Mouse (Mus musculus) neural tube, embryonic 14.5 days (tissue): ENCODE data around the gene Kcnh8. TPM values are rescaled to one million over a fixed set of nuclear protein-coding genes. Genes with fewer than 3 reads are reported as not detected.

ENCODE experiments used
- ATAC-seq: fragments of 200-750 bp; cut with Nextera tagmentation; 2 replicates; pipeline ENCODE4 v1.8.0; 2017; ENCODE audit warnings: low read depth, mild to moderate bottlenecking, moderate TSS enrichment, moderate library complexity
- H3K27ac ChIP-seq: fragments of 300-500 bp; sonication (generic); 2 replicates; pipeline ENCODE4 v1.5.1; 2014; ENCODE audit warnings: low read depth, mild to moderate bottlenecking, control low read depth, low read length, moderate library complexity, mixed read lengths
- H3K27me3 ChIP-seq: fragments of 300-500 bp; sonication (generic); 2 replicates; pipeline ENCODE4 v1.6.1; 2014; ENCODE audit warnings: low read length; ENCODE audit not compliant: control insufficient read depth, insufficient read depth
- H3K36me3 ChIP-seq: fragments of 300-500 bp; sonication (generic); 2 replicates; pipeline ENCODE4 v1.6.1; 2014; ENCODE audit warnings: low read length, mixed read lengths; ENCODE audit not compliant: control insufficient read depth, insufficient read depth
- H3K4me1 ChIP-seq: fragments of 300-500 bp; sonication (generic); 2 replicates; pipeline ENCODE4 v1.6.1; 2014; ENCODE audit warnings: low read length; ENCODE audit not compliant: control insufficient read depth, insufficient read depth
- H3K4me2 ChIP-seq: fragments of 300-500 bp; sonication (generic); 2 replicates; pipeline ENCODE4 v1.6.1; 2014; ENCODE audit warnings: mild to moderate bottlenecking, low read depth, low read length, control low read depth
- H3K4me3 ChIP-seq: fragments of 300-500 bp; sonication (generic); 2 replicates; pipeline ENCODE4 v1.5.1; 2014; ENCODE audit warnings: low read depth, low read length, control low read depth, mixed read lengths
- H3K9ac ChIP-seq: fragments of 300-500 bp; sonication (generic); replicated peaks from 2 replicates; pipeline ENCODE4 v1.6.1; 2014; ENCODE audit warnings: low read depth, mild to moderate bottlenecking, control low read depth, low read length, mixed read lengths
- H3K9me3 ChIP-seq: fragments of 300-500 bp; sonication (generic); 2 replicates; pipeline ENCODE4 v1.6.1; 2016; ENCODE audit warnings: low read length; ENCODE audit not compliant: control insufficient read depth
- WGBS: fragments of 180-500 bp; shearing (Covaris S2); extraction: QIAGEN DNeasy Blood & Tissue Kit; methylation state at CpG from one replicate; pipeline ENCODE4 v1.1.7; 2014; 5-methylcytosine and 5-hydroxymethylcytosine counted together
- polyA plus RNA-seq: library from polyadenylated mRNA; unstranded; fragments of >200 nt; fragmentation: Nextera tagmentation; extraction: Ambion mirVana; gene quantifications from 2 replicates; pipeline ENCODE4 v1.2.1, GENCODE M21; 2014

Gene Kcnh8
- polyA plus RNA-seq, 1 experiment from 2014 or later = 5.5 TPM

DNA sequence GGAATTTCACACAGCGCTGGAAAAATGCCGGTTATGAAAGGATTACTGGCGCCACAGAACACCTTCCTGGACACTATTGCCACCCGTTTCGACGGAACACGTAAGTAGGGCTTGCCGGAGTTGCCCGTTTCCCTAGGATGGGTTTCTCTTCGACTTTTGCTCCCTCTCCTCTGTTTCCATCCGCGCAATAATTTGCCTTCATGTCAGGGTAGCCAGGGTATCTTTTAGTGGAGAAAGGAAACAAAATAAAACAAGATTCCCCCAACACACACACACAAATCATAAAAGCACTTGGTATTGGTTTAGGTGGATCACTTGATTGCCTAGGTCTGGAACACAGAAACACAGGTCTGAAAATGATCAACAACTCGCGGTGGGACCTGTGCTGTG lies 267 bp downstream of the Kcnh8 start:
- no peaks in the 10 kb centered on the region for H3K9me3 ChIP-seq
- H3K4me1 ChIP-seq = no peaks in the 10 kb centered on the region
- H3K36me3 ChIP-seq = no peaks in the 10 kb centered on the region
- WGBS = 2% methylated on average over 14 of the region's 14 CpGs
- H3K4me3 ChIP-seq = peak overlapping the region; percentile 66
- no peak for ATAC-seq
- peak overlapping the region; percentile 91 for H3K27ac ChIP-seq
- H3K27me3 ChIP-seq = no peaks in the 10 kb centered on the region
- peak overlapping the region; percentile 96 for H3K4me2 ChIP-seq
- peak overlapping the region; percentile 95 for H3K9ac ChIP-seq

DNA sequence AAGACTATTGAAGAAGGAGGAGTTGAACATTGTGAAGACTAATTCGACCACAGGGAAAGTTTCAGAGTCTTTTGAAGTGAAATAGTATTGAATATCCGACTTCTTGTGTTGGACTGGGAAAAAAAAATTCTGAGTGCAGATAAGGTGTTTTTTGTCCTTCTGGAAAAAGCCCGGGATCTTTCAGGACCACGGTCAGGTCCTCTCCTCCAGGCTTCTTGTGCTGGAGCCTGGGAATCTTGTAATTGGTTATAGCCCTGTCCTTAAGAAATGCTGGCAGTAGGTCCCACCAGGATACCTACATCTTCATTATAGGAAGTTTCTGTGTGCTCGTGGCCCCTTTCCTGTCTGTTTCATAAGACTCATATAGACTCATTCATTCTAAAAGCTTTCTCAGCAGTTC lies 902 bp downstream of the Kcnh8 start:
- ATAC-seq = no peak
- Histone ChIP-seq H3K4me3 (peak overlapping the region; percentile 66), H3K4me1 (no peaks in the 10 kb centered on the region), H3K4me2 (peak overlapping the region; percentile 96), H3K36me3 (no peaks in the 10 kb centered on the region), H3K27ac (no peak overlapping the region), H3K9me3 (no peaks in the 10 kb centered on the region), H3K27me3 (no peaks in the 10 kb centered on the region), H3K9ac (peak overlapping the region; percentile 21; the same call in 1 of the 2 replicates)
- WGBS = 5% methylated on average over 5 of the region's 5 CpGs

DNA sequence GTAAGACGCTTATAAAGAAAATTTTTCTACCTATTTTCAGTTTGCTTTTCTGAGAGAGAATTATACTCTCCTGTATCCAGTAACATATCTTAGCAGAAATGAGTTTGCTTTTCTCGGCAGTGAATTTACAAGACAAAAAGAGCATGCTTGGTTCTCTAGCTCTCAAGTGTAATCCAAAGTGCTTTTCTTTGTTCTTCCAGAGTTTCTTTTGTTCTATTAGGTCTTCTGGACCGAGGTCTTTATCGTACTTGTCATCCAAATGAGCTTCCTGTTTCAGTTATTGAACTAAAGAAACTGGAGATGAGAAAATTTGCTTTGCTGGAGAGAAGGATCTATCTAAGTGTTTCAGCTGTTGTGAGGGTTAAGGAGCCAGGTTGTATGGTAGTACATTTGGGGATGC lies 8.9 kb downstream of the Kcnh8 start:
- Histone ChIP-seq H3K4me3 (no peak overlapping the region), H3K4me1 (no peaks in the 10 kb centered on the region), H3K36me3 (no peaks in the 10 kb centered on the region), H3K27me3 (no peaks in the 10 kb centered on the region), H3K9me3 (no peaks in the 10 kb centered on the region), H3K27ac (no peak overlapping the region), H3K9ac (no peak overlapping the region), H3K4me2 (no peak overlapping the region)
- WGBS = 60% methylated on average over 4 of the region's 4 CpGs
- no peak for ATAC-seq

DNA sequence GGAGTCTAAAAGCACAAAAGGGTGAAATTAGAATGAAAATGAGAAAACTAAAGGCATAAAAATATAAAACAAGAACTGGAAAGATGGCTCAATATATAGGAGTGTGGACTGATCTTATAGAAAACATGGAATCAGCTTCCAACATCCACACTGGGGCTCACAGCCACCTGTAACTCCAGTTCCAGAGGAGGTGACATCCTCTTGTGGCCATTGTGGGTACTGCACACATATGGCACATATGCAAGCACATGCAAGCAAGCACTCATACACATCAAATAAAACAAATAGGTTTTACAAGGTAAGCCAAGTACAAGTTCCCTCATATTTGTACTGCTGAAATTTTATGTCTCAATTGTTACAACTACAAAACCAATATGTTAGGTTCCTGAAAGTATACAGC lies 46.7 kb downstream of the Kcnh8 start:
- H3K4me1 ChIP-seq = no peaks in the 10 kb centered on the region
- no peak overlapping the region for H3K9ac ChIP-seq
- no peaks in the 10 kb centered on the region for H3K9me3 ChIP-seq
- H3K4me2 ChIP-seq = no peak overlapping the region
- H3K27ac ChIP-seq = no peak overlapping the region
- no peak overlapping the region for H3K4me3 ChIP-seq
- H3K27me3 ChIP-seq = no peaks in the 10 kb centered on the region
- no peaks in the 10 kb centered on the region for H3K36me3 ChIP-seq
- no peak for ATAC-seq

DNA sequence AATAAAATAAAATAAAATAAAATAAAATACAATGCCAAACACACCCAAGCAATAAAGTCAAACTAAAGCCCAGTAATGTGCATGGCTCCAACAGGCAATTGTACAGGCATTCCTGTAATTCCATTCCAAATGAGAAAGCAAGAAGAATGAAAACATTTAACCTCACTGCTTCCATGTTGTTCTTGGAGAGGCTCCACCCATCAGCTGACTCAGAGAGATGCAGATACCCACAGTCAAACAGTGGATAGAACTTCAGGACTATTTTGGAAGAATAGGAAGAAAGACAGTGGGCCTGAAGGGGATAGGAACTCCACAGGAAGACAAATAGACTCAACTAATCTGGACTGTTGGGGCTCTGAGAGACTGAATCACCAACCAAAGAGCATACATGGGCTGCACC lies 89.5 kb downstream of the Kcnh8 start:
- no peak overlapping the region for H3K4me2 ChIP-seq
- no peaks in the 10 kb centered on the region for H3K27me3 ChIP-seq

DNA sequence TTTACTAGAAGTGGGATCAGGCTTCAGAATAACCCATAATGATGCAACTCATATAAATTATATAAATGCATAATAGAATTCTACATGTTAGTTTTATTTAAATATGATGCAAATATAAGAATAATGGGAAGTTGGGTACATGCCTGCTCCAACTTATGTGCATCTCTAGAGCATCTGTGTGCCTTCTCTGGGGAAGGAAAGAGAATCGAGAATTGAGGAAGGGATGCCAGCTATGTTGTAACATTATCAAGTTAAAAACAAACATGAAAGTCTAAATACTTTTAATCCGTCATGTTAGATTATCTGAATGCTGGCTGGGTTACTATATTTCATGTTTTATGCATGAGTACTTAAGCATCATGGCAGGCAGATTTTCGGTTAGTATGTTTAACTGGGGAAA lies 99.4 kb downstream of the Kcnh8 start:
- ATAC-seq = no peak
- H3K9ac ChIP-seq = no peak overlapping the region
- no peaks in the 10 kb centered on the region for H3K4me1 ChIP-seq
- no peaks in the 10 kb centered on the region for H3K27me3 ChIP-seq
- no peaks in the 10 kb centered on the region for H3K9me3 ChIP-seq
- H3K4me3 ChIP-seq = no peak overlapping the region
- no peak overlapping the region for H3K4me2 ChIP-seq
- no peaks in the 10 kb centered on the region for H3K36me3 ChIP-seq
- 75% methylated on average over 3 of the region's 3 CpGs for WGBS
- H3K27ac ChIP-seq = no peak overlapping the region

More for the DNA sequence above, 89.5 kb downstream of the Kcnh8 start:
- Histone ChIP-seq H3K9me3 (no peaks in the 10 kb centered on the region), H3K36me3 (no peaks in the 10 kb centered on the region), H3K27ac (no peak overlapping the region), H3K4me1 (no peaks in the 10 kb centered on the region), H3K9ac (no peak overlapping the region), H3K4me3 (no peak overlapping the region)
- no peak for ATAC-seq

DNA sequence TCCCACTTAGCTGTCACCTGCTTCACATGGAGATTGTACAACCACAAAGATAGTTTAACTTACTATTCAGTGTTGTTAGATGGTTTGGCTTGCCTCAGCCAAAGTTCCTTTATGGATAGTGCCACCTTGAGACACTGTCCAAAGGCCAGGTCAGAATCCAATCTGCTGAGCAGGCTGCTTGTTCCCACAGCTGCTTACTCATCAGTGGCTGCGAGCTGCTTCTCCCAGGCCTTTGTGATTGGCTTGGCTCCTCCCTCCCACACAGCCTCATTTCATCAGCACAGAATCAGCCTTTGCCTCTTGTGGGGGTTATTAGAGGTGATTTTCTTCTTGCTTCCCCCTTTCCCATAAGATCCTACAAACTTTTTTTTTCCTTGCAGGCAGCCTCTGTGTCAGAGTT lies 109.8 kb downstream of the Kcnh8 start:
- Histone ChIP-seq H3K36me3 (no peaks in the 10 kb centered on the region), H3K27me3 (no peaks in the 10 kb centered on the region), H3K4me2 (no peak overlapping the region), H3K27ac (no peak overlapping the region), H3K9ac (no peak overlapping the region), H3K4me1 (no peaks in the 10 kb centered on the region), H3K9me3 (no peaks in the 10 kb centered on the region), H3K4me3 (no peak overlapping the region)
- WGBS = 24% methylated on average over 1 of the region's 1 CpGs
- ATAC-seq = no peak

DNA sequence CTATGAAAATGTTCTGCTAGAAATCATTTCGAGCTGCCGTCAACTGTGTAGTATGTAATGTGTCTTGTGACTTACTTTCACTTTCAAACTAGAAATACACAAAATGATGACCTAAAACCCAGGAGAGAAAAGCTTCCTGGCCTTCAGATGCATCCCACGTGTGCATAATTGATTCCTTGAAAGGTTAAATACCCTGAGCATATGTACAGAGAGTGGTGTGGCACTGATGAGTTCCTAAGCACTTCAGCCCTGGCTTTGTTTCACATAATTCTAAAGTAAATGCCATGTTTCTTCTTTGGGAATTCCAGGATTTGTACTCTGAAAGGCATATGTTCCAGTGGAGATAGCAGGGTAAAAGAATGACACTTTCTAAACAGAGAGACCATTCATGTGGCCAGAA lies 119.7 kb downstream of the Kcnh8 start:
- Histone ChIP-seq H3K36me3 (no peaks in the 10 kb centered on the region), H3K4me1 (no peaks in the 10 kb centered on the region), H3K4me3 (no peak overlapping the region), H3K9ac (no peak overlapping the region), H3K9me3 (no peaks in the 10 kb centered on the region), H3K27ac (no peak overlapping the region), H3K4me2 (no peak overlapping the region), H3K27me3 (no peaks in the 10 kb centered on the region)
- no peak for ATAC-seq
- 77% methylated on average over 3 of the region's 3 CpGs for WGBS

DNA sequence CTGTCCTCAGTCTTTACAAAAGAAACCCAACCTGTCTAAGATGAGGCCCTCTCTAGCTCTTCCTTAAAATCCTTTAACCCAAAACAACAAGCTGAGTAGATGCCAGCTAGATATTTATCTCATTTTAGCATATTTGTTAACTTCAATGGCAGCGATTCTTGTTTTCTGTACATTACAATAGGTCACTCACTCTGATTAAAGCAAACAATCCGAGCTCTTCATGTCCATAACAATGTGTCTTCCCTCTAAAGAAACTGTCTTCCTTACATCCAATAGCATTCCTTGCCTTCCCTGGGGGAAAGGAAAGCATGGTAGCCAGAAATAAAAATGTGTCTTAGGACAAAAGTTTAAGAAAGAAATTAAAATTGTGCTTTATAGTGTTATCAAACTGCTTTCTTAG lies 126.3 kb downstream of the Kcnh8 start:
- H3K27me3 ChIP-seq = no peaks in the 10 kb centered on the region
- no peak overlapping the region for H3K27ac ChIP-seq
- no peak for ATAC-seq
- no peaks in the 10 kb centered on the region for H3K4me1 ChIP-seq
- H3K4me2 ChIP-seq = no peak overlapping the region
- 77% methylated on average over 2 of the region's 2 CpGs for WGBS
- H3K4me3 ChIP-seq = no peak overlapping the region
- H3K9me3 ChIP-seq = no peaks in the 10 kb centered on the region
- H3K36me3 ChIP-seq = no peaks in the 10 kb centered on the region
- no peak overlapping the region for H3K9ac ChIP-seq

DNA sequence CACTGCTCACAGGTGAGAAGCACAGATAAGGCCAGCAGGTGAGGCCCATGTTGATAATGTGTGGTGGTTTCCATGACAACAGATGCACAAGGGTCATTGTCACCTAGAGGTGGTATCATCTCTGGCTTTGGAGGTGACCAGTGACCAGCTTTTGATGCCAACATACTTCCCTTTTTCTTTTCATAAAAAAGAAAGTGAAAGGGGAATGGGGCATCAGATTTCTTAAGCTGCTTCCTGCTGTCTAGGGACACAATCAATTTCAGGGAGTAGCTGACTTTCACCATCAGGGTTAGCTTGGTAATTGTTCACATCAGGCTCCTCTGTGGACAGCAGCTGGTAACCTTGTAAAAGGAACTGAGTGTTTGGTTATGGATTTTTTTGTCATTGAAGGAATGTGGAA lies 135.9 kb downstream of the Kcnh8 start:
- Histone ChIP-seq H3K36me3 (no peaks in the 10 kb centered on the region), H3K4me2 (no peak overlapping the region), H3K9me3 (no peaks in the 10 kb centered on the region), H3K9ac (no peak overlapping the region), H3K27ac (no peak overlapping the region), H3K4me3 (no peak overlapping the region), H3K4me1 (no peaks in the 10 kb centered on the region), H3K27me3 (no peaks in the 10 kb centered on the region)
- ATAC-seq = no peak
